Mouse (Mus musculus): Measurements from ENCODE around the gene Scamp2. TPM values are rescaled to one million over a fixed set of nuclear protein-coding genes. Genes with fewer than 3 reads are reported as not detected.

Gene Scamp2
- polyA plus RNA-seq, 1 experiment from 2014 or later: 75.5 TPM

DNA sequence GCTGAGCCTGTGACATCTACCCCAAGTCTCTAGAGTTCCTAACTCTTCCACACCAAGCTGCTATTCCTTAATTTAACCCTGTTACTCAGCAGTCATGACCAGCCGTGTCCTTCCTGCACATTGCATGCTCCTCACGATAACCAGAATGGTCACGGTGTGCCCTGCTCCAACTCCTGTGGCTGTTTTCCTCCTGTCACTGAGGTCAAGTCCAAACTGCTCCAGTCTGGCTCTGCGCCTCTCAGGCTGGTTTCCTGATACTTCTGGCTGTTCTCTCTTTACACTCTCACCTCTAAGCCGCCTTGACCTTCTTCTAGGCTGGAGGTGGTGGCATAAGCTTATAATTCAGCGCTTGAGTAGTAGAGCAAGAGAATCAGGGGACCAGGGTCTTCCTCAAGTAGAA lies 7.8 kb downstream of the Scamp2 start:
- H3K4me1 ChIP-seq (replicated peaks; ENCODE audit: control insufficient read depth, insufficient read depth, low read length): peaks cover 17% of the 10 kb centered on the region; the same call in 1 of the 2 replicates
- DNase-seq (ENCODE audit: low spot score): no peak
- no peak overlapping the region for H3K4me2 ChIP-seq (ENCODE audit: low read length)
- no peak overlapping the region for H3K9ac ChIP-seq (ENCODE audit: low read length)
- H3K27ac ChIP-seq (ENCODE audit: low read depth): no peak overlapping the region
- H3K27me3 ChIP-seq (replicated peaks; ENCODE audit: control insufficient read depth, insufficient read depth, low read length): no peaks in the 10 kb centered on the region
- no peak for ATAC-seq (replicated peaks; ENCODE audit: low FRiP score, low TSS enrichment, low read depth)
- peaks cover 32% of the 10 kb centered on the region for H3K36me3 ChIP-seq (ENCODE audit: control insufficient read depth, insufficient read depth, low read length)
- 93% methylated on average over 6 of the region's 6 CpGs for WGBS
- H3K4me3 ChIP-seq (ENCODE audit: low read depth, low read length): no peak overlapping the region
- no peaks in the 10 kb centered on the region for H3K9me3 ChIP-seq (ENCODE audit: control insufficient read depth, low read length)

DNA sequence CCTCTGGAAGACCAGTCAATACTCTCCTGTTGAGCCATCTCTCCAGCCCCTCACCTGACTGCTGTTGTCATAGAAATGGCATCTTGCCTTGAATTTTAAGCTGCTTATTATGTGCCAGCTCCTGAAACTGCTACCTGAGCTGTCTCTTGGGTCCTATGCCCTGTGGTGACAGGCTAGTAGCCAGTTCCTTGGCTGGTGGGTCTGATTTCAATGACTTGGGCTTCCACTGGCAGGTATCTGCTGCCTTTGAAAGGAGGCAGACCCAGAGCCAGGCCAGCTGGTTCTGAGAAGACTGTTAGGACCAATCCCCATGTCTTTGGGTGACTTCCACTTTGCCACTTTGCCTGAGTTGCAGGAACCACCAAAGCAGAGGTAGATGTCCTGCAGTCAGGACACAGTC lies 13.7 kb downstream of the Scamp2 start:
- Histone ChIP-seq H3K4me2 (ENCODE audit: low read length) (no peak overlapping the region), H3K36me3 (ENCODE audit: control insufficient read depth, insufficient read depth, low read length) (peaks cover 45% of the 10 kb centered on the region), H3K9ac (ENCODE audit: low read length) (no peak overlapping the region), H3K9me3 (ENCODE audit: control insufficient read depth, low read length) (no peaks in the 10 kb centered on the region), H3K4me1 (replicated peaks; ENCODE audit: control insufficient read depth, insufficient read depth, low read length) (no peaks in the 10 kb centered on the region), H3K27me3 (replicated peaks; ENCODE audit: control insufficient read depth, insufficient read depth, low read length) (no peaks in the 10 kb centered on the region), H3K27ac (ENCODE audit: low read depth) (no peak overlapping the region), H3K4me3 (ENCODE audit: low read depth, low read length) (no peak overlapping the region)
- no peak for DNase-seq (ENCODE audit: low spot score)
- no peak for ATAC-seq (replicated peaks; ENCODE audit: low FRiP score, low TSS enrichment, low read depth)

DNA sequence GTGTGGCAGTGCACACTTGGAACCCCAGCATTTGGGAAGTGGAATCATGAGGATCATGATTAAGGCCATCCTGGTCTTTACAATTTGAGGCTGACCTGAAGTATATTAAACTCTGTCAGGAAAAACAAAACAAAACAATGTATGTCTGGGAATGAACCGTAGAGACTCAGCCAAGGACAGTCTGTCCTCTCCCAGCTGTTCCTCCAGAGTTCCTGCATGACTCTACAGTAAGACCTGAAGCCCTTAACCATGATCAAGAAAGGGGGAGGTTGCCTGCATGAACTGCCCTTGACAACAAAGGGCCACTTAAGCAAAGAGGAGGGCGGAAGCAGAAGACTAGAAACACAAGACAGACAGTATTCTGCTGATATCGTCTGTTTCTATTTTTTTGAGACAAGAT lies 14.8 kb downstream of the Scamp2 start:
- DNase-seq (ENCODE audit: low spot score): no peak
- no peak overlapping the region for H3K4me2 ChIP-seq (ENCODE audit: low read length)
- WGBS: 71% methylated on average over 3 of the region's 3 CpGs
- no peak overlapping the region for H3K27ac ChIP-seq (ENCODE audit: low read depth)
- no peak overlapping the region for H3K9ac ChIP-seq (ENCODE audit: low read length)
- no peaks in the 10 kb centered on the region for H3K4me1 ChIP-seq (replicated peaks; ENCODE audit: control insufficient read depth, insufficient read depth, low read length)
- H3K9me3 ChIP-seq (ENCODE audit: control insufficient read depth, low read length): no peaks in the 10 kb centered on the region
- H3K4me3 ChIP-seq (ENCODE audit: low read depth, low read length): no peak overlapping the region
- peaks cover 51% of the 10 kb centered on the region for H3K36me3 ChIP-seq (ENCODE audit: control insufficient read depth, insufficient read depth, low read length)
- ATAC-seq (replicated peaks; ENCODE audit: low FRiP score, low TSS enrichment, low read depth): no peak
- H3K27me3 ChIP-seq (replicated peaks; ENCODE audit: control insufficient read depth, insufficient read depth, low read length): no peaks in the 10 kb centered on the region

DNA sequence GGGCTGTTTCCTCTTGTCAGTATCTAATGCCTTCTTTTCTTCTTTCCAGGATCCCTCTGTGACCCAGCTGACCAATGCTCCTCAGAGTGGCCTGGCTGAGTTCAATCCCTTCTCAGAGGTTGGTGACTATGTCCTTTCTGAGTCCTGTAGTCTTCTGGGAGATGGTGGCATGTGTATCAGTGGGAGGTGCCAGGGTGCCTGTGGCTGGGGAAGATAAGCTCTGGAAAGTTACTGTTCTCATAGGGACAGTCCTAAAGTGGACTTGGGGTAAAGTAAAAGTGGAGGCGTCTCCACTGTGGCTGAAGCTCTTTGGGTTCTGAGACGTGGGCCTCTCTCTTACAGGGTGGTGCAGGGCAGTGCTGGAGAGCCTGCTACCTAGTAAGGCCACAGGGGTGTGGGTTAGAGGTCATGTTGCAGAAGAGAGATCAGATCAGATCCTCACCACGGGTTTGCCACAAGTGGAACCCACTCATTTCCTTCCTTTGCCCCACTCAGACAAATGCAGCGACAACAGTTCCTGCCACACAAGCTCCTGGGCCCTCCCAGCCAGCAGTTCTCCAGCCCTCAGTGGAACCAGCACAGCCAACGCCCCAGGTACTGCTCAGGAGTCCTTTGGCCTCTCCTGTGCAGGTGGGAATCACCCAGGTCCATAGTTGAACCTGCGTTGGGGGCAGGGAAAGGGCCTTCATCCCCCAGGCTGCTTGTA lies 16.6 kb downstream of the Scamp2 start:
- ATAC-seq (replicated peaks; ENCODE audit: low FRiP score, low TSS enrichment, low read depth) (no peak), DNase-seq (ENCODE audit: low spot score) (no peak)
- H3K27ac ChIP-seq (ENCODE audit: low read depth): no peak overlapping the region
- no peaks in the 10 kb centered on the region for H3K27me3 ChIP-seq (replicated peaks; ENCODE audit: control insufficient read depth, insufficient read depth, low read length)
- no peak overlapping the region for H3K9ac ChIP-seq (ENCODE audit: low read length)
- H3K36me3 ChIP-seq (ENCODE audit: control insufficient read depth, insufficient read depth, low read length): peaks cover 56% of the 10 kb centered on the region
- no peaks in the 10 kb centered on the region for H3K4me1 ChIP-seq (replicated peaks; ENCODE audit: control insufficient read depth, insufficient read depth, low read length)
- no peaks in the 10 kb centered on the region for H3K9me3 ChIP-seq (ENCODE audit: control insufficient read depth, low read length)
- no peak overlapping the region for H3K4me2 ChIP-seq (ENCODE audit: low read length)
- H3K4me3 ChIP-seq (ENCODE audit: low read depth, low read length): no peak overlapping the region
- 83% methylated on average over 6 of the region's 6 CpGs for WGBS

DNA sequence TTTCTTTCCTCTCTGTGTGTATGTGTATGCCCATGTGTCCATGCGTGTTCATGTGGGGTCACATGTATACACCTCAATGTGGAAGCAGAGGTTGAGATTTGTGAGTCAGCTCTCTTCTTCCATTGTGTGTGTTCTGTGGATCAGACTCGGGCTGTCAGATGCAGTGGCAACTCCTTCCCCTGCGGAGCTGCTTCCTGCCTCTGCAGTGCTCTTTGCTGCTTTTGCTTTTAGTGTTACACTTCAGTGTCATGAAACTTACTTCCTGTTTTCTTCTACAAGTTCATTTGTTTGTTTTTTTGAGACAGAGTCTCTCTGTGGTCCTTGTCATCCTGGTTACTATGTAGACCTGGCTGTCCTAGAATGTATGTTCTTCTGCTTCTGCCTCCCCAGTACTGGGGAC lies 24.2 kb downstream of the Scamp2 start:
- ATAC-seq (replicated peaks; ENCODE audit: low FRiP score, low TSS enrichment, low read depth) (no peak), DNase-seq (ENCODE audit: low spot score) (no peak)
- Histone ChIP-seq H3K4me1 (replicated peaks; ENCODE audit: control insufficient read depth, insufficient read depth, low read length) (no peaks in the 10 kb centered on the region; the same call in 1 of the 2 replicates), H3K4me2 (ENCODE audit: low read length) (no peak overlapping the region), H3K27me3 (replicated peaks; ENCODE audit: control insufficient read depth, insufficient read depth, low read length) (no peaks in the 10 kb centered on the region), H3K4me3 (ENCODE audit: low read depth, low read length) (no peak overlapping the region), H3K36me3 (ENCODE audit: control insufficient read depth, insufficient read depth, low read length) (peaks cover 72% of the 10 kb centered on the region), H3K27ac (ENCODE audit: low read depth) (no peak overlapping the region), H3K9me3 (ENCODE audit: control insufficient read depth, low read length) (no peaks in the 10 kb centered on the region), H3K9ac (ENCODE audit: low read length) (no peak overlapping the region)
- WGBS: 91% methylated on average over 3 of the region's 3 CpGs

DNA sequence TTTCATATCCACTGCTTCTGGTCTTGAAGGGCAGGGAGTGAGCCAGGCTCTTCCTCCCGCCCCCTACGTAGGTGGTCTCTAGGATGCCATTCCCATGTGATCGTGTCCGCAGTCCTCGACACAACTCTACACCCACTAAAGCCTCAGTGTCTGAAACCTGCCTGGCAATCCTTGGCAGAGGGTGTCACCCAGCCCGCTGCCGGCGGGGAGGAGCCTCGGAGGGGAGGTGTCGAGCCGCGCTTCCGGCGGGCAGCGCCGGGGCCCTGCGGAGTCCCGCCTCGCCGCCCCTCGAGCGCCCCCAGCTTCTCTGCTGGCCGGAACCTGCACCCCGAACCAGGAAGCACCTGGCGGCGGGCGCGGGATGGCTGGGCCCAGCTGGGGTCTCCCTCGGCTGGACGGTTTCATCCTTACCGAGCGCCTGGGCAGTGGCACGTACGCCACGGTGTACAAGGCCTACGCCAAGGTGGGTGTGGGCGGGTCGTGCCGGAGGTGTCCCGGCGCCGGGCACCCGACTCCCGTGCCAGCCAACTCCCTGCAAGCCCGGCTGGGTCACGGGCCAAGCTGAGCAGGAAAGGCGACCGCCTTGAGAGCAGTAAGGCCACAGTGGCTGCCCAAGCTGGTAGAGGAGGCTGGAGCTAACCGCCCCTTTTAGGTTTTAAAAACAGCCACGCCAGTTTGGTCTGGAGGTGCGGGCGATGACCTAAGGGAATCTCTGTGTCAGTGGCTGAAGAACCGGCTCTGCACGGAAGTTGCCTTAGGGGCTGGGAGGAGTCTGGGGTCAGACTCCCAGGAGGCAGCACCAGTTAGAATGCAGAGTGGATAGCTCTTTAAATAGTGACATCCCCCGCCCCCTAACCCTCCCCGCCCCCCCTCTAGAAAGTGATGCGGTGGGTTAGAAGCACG lies 28.7 kb downstream of the Scamp2 start, which contains the start of gene Ulk3:
Gene Ulk3 (plus strand): TSS at position 229 of the 903 bp plus-strand sequence.
- DNase-seq (ENCODE audit: low spot score) (peak; percentile 88), ATAC-seq (replicated peaks; ENCODE audit: low FRiP score, low TSS enrichment, low read depth) (peak; percentile 86)
- H3K9me3 ChIP-seq (ENCODE audit: control insufficient read depth, low read length): no peaks in the 10 kb centered on the region
- H3K4me1 ChIP-seq (replicated peaks; ENCODE audit: control insufficient read depth, insufficient read depth, low read length): no peaks in the 10 kb centered on the region; the same call in 1 of the 2 replicates
- peak within 1 kb of the TSS; percentile 67 for H3K9ac ChIP-seq (ENCODE audit: low read length)
- under 1% methylated on average over 58 of the region's 58 CpGs for WGBS
- peak within 1 kb of the TSS; percentile 86 for H3K4me2 ChIP-seq (ENCODE audit: low read length)
- H3K36me3 ChIP-seq (ENCODE audit: control insufficient read depth, insufficient read depth, low read length): peaks cover 49% of the 10 kb centered on the region
- no peaks in the 10 kb centered on the region for H3K27me3 ChIP-seq (replicated peaks; ENCODE audit: control insufficient read depth, insufficient read depth, low read length)
- H3K4me3 ChIP-seq (ENCODE audit: low read depth, low read length): peak within 1 kb of the TSS; percentile 81
- peak within 1 kb of the TSS; percentile 76 for H3K27ac ChIP-seq (ENCODE audit: low read depth)

DNA sequence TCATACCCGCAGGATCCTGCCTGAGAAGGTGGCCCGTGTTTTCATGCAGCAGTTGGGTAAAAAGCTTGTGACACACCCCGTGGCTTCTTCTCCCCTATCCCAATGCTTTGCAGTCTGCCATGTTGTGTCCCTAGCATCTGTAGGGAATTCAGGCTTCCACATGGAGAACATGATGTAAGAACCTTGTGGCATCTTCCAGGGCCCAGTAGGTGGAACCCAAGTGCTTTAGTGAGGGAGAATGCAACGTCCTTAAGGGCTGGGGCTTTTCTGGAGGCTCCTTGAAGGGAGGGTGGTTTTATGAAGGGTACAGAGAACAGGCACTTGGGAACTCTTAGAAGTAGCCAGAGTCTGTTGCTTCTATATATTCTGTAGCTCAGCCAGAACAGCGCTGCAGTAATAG lies 30.0 kb downstream of the Scamp2 start:
- DNase-seq (ENCODE audit: low spot score) (no peak), ATAC-seq (replicated peaks; ENCODE audit: low FRiP score, low TSS enrichment, low read depth) (no peak)
- H3K4me3 ChIP-seq (ENCODE audit: low read depth, low read length): no peak overlapping the region
- WGBS: 29% methylated on average over 5 of the region's 5 CpGs
- H3K4me2 ChIP-seq (ENCODE audit: low read length): no peak overlapping the region
- H3K27me3 ChIP-seq (replicated peaks; ENCODE audit: control insufficient read depth, insufficient read depth, low read length): no peaks in the 10 kb centered on the region
- H3K27ac ChIP-seq (ENCODE audit: low read depth): no peak overlapping the region
- no peaks in the 10 kb centered on the region for H3K9me3 ChIP-seq (ENCODE audit: control insufficient read depth, low read length)
- no peak overlapping the region for H3K9ac ChIP-seq (ENCODE audit: low read length)
- H3K4me1 ChIP-seq (replicated peaks; ENCODE audit: control insufficient read depth, insufficient read depth, low read length): no peaks in the 10 kb centered on the region; the same call in 1 of the 2 replicates
- peaks cover 51% of the 10 kb centered on the region for H3K36me3 ChIP-seq (ENCODE audit: control insufficient read depth, insufficient read depth, low read length)

DNA sequence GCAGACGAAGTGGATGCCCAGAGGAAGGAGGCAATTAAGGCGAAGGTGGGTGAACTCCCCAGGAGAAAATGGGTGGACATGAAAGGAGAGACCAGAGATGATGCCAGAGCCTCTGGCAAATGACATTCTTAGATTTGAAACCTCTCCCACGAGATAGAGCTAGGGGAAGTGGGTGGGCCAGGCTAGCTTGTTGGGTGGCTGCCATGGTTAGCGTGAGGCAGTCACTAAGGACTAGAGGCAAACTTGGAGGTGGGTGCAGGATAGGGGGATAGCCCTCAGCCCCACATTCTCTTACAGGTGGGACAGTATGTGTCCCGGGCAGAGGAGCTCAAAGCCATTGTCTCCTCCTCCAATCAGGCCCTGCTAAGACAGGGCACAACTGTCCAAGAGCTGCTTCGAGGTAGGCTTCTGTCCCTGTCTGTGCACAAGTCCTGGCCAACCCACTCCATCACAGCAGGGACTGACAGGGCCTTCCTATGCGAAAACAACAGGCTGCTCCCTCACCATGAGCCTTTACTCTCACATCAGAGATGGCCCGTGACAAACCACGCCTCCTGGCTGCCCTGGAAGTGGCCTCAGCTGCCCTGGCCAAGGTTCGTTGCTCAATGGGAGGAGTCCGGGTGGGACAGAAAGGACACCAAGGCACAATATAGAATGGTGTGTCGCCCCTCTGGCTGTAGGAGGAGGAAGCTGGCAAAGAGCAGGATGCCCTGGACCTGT lies 32.9 kb downstream of the Scamp2 start:
- H3K27ac ChIP-seq (ENCODE audit: low read depth): no peak overlapping the region
- ATAC-seq (replicated peaks; ENCODE audit: low FRiP score, low TSS enrichment, low read depth): no peak

More for the DNA sequence above, 32.9 kb downstream of the Scamp2 start:
- Histone ChIP-seq H3K36me3 (ENCODE audit: control insufficient read depth, insufficient read depth, low read length) (peaks cover 32% of the 10 kb centered on the region), H3K27me3 (replicated peaks; ENCODE audit: control insufficient read depth, insufficient read depth, low read length) (no peaks in the 10 kb centered on the region), H3K9me3 (ENCODE audit: control insufficient read depth, low read length) (no peaks in the 10 kb centered on the region), H3K4me3 (ENCODE audit: low read depth, low read length) (no peak overlapping the region), H3K4me1 (replicated peaks; ENCODE audit: control insufficient read depth, insufficient read depth, low read length) (no peaks in the 10 kb centered on the region; the same call in 1 of the 2 replicates), H3K9ac (ENCODE audit: low read length) (no peak overlapping the region), H3K4me2 (ENCODE audit: low read length) (no peak overlapping the region)
- no peak for DNase-seq (ENCODE audit: low spot score)
- WGBS: 61% methylated on average over 12 of the region's 12 CpGs
